Mouse (Mus musculus) CH12.LX (cell line): ENCODE measurements around the gene Arl4c.

ENCODE experiments used
- BHLHE40 ChIP-seq: IDR thresholded peaks from 2 replicates; pipeline ENCODE4 v1.6.1; 2011; ENCODE audit warnings: mild to moderate bottlenecking, low read depth, low read length, improper control_type of control experiment
- CTCF ChIP-seq, 2 experiments: IDR thresholded peaks in 1 of 2; conservative IDR thresholded peaks in 1 of 2; 2 replicates each; pipeline ENCODE4 v1.5.1; 2011 to 2012; ENCODE audit warnings: low read depth in 2 of 2, low read length in 2 of 2, improper control_type of control experiment in 1 of 2, inconsistent platforms in 1 of 2, mild to moderate bottlenecking in 1 of 2, moderate library complexity in 1 of 2
- ELF1 ChIP-seq: IDR thresholded peaks from 2 replicates; pipeline ENCODE4 v1.6.1; 2014; ENCODE audit warnings: low read depth, mild to moderate bottlenecking, inconsistent platforms, low read length, improper control_type of control experiment
- KAT2A ChIP-seq: IDR thresholded peaks from 2 replicates; pipeline ENCODE4 v1.6.1; 2012; ENCODE audit warnings: low read length, improper control_type of control experiment, inconsistent platforms; ENCODE audit not compliant: insufficient replicate concordance
- POLR2A ChIP-seq: IDR thresholded peaks from 2 replicates; pipeline ENCODE4 v1.6.1; 2011; ENCODE audit warnings: low read depth, mild to moderate bottlenecking, improper control_type of control experiment, low read length
- SIN3A ChIP-seq: IDR thresholded peaks from 2 replicates; pipeline ENCODE4 v1.6.1; 2012; ENCODE audit warnings: low read length, improper control_type of control experiment, inconsistent platforms
- SMC3 ChIP-seq: IDR thresholded peaks from 2 replicates; pipeline ENCODE4 v1.6.1; 2011; ENCODE audit warnings: low read depth, low read length, improper control_type of control experiment
- ZMIZ1 ChIP-seq: IDR thresholded peaks from 2 replicates; pipeline ENCODE4 v1.6.1; 2012; ENCODE audit warnings: low read depth, mild to moderate bottlenecking, inconsistent platforms, low read length, improper control_type of control experiment

DNA sequence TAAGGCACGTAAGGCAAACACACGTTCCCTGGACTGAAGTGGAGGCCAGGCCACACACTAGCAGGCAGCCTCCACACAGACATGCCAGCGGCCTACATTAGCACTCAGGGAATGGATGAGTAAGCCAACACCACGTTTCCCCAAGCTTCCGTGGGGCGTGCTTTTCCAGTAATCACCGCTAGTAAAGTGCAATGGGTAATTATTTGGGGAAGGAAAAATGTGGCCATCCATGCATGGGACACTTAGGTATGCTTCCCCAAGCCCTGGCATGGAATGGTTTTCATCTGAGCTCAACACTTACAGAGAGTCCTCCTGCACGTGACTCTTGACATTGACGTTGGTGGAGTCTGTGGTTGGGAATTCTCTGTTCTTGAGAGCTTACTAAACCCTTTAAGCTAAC is 50.4 kb downstream of the Arl4c start:
- peak; percentile 87 for TF ChIP-seq BHLHE40
- no peak; the same call in 1 of the 2 replicates for TF ChIP-seq SMC3
- peak; percentile 52 for TF ChIP-seq POLR2A
- TF ChIP-seq SIN3A, result no peak
- no peak for TF ChIP-seq CTCF (conservative IDR thresholded peaks at IDR 0.05 in 1 of 2, IDR thresholded peaks at IDR 0.05 in 1 of 2; ENCODE audit: low read depth in 2 of 2, low read length in 2 of 2)
- TF ChIP-seq KAT2A, result no peak
- TF ChIP-seq ELF1, result no peak
- TF ChIP-seq ZMIZ1, result peak; percentile 79
